Mouse (Mus musculus) frontal cortex, adult (tissue): ENCODE results near the gene Supt16.

ENCODE experiments used
- ATAC-seq: cut with Nextera tagmentation; 2 replicates; pipeline ENCODE4 v1.9.2; 2017; ENCODE audit warnings: mild to moderate bottlenecking, moderate library complexity, mixed read lengths; ENCODE audit not compliant: low TSS enrichment

The Supt16 gene

GRCm38 (mm10) chr14:52146540-52146939 lies 50.7 kb downstream of the Supt16 start:
- no peak for ATAC-seq

- ATAC-seq, result no peak
Observed at GRCm38 (mm10) chr14:52144165-52144564, 53.1 kb downstream of the Supt16 start.

DNA sequence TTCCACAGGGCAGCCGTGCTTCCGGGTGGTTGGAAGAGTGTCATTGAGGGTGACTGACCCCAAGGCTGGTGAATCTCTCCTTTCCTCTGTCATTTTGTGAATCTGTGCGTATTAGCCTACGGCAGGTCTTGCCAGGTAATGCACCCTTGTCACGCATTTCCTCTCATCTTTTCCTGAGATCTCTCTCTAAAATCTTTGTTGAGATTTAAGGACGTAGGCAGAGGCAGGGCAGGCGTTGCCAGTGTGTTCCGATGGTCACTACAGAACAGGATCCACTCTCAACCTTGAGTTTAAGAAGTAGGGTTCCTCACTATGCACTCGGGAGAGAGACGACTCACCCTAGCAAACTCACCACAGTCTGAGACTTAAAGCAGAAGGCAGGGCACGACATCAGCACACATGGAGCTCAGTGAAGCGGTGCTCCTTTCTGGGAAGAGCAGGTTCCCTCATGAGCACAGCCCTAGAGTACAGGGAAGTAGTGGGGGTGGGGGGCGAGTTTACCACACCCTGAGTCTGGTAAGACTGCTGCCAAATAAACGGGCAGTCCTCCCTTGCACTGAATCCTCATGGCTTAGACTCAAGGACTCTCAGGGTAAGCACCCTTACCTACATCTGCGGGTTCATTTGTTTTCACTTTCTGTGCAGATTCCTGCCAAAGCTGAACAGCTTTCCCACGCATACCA lies 55.6 kb downstream of the Supt16 start:
- ATAC-seq, result no peak

GRCm38 (mm10) chr14:52140577-52141444 lies 56.4 kb downstream of the Supt16 start:
- no peak for ATAC-seq

DNA sequence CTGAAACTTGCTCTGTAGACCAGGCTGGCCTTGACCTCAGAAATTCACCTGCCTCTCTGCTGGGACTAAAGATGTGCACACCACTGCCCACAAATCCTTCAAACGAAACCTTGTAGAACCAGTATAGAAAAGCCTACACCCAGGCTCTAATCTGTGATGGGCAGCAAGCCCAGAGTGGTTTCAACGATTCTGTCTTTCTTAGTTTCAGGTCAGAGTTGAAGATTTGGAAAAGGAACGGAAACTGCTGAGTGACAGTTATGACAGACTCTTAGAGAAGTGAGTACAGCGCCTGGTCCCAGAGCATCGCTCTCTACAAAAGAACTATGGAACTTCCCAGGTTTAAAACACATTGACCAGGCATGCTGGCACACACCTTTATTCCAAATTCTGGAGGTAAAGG lies 63.6 kb downstream of the Supt16 start:
- ATAC-seq, result no peak

DNA sequence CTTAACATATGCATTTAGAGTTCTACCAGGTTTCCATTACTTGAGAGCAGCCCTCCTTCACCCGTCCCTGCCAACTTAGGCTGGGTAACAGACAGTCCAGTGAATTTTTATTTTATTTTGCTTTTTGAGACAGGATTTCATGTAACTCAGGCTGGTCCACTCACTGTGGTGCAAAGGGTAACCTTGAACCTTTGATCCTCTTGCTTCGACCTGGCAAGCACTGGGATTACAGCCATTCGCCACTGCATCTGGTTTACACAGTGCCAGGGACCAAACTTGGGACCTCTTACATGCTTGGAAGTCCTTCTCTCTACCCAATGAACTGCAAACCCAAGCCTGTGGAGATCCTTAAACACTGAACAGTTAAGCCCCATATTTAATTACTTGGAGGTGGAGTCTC lies 72.6 kb downstream of the Supt16 start:
- no peak for ATAC-seq

GRCm38 (mm10) chr14:52123918-52124317 lies 73.3 kb downstream of the Supt16 start:
- peak; percentile 75 for ATAC-seq

GRCm38 (mm10) chr14:52120169-52120568 lies 77.0 kb downstream of the Supt16 start:
- ATAC-seq, result no peak

- peak; percentile 85 for ATAC-seq
Observed at GRCm38 (mm10) chr14:52118823-52119608, 78.2 kb downstream of the Supt16 start.

- peak; percentile 20; the same call in 1 of the 2 replicates for ATAC-seq
Observed at GRCm38 (mm10) chr14:52118456-52118822, 78.8 kb downstream of the Supt16 start.

DNA sequence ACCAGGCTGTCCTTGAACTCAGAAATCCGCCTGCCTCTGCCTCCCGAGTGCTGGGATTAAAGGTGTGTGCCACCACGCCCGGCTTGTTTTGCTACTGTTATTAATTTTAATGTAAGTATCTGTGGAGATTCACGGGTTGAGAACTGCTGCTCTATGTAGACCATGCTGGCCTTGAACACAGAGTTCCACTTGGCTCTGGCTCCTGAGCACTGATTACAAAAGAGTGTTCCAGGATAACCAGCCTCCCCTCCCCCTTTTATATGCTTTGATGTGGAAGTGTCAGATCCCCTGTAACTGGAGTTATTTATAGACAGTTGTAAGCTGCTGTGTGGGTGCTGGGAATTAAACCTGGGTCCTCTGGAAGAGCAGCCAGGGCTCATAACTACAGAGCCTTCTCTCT lies 80.0 kb downstream of the Supt16 start:
- no peak for ATAC-seq

DNA sequence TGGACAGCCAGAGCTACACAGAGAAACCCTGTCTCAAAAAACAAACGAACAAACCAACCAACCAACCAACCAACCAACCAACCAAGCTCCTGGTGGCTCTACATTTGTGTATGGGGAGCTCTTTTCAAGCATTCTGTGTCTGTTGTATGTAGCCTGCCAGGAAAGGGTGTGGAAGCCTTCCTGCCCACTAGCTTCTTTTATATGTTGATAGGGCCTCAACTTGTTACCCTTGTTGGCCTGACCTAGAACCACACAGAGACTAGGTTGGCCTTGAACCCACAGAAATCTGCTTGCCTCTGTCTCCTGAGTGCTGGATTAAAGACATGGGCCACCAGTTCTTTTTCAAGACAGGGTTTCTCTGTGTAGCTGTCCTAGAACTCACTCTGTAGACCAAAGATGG lies 83.1 kb downstream of the Supt16 start:
- no peak for ATAC-seq
